Mouse (Mus musculus): ENCODE results near the gene Cyfip1. TPM values are rescaled to one million over a fixed set of nuclear protein-coding genes. Genes with fewer than 3 reads are reported as not detected.
A peak's percentile ranks its signal among the peaks of the same experiment; 100 is the strongest.

The Cyfip1 gene
- 100 to 1,000 TPM; 105 to 146 (median 123) TPM for total RNA-seq (2022)

GRCm38 (mm10) chr7:55841445-55841844 is at the start of gene Cyfip1:
Gene Cyfip1 (plus strand): TSS chr7:55841745.
- DNase-seq (ENCODE audit: low spot score in 2 of 2), result no peak

GRCm38 (mm10) chr7:55792280-55792679 is 49.3 kb upstream of the Cyfip1 start:
- peak; percentile 28 to 37 for DNase-seq (ENCODE audit: low spot score in 2 of 2)

GRCm38 (mm10) chr7:55793236-55793951 is 48.2 kb upstream of the Cyfip1 start:
- DNase-seq (ENCODE audit: low spot score in 2 of 2), result no peak

GRCm38 (mm10) chr7:55793952-55794603 is 47.5 kb upstream of the Cyfip1 start, which contains the start of gene Tubgcp5:
Gene Tubgcp5 (plus strand): TSS chr7:55794154.
- peak; percentile 97 to 98 for DNase-seq (ENCODE audit: low spot score in 2 of 2)

GRCm38 (mm10) chr7:55799981-55800380 is 41.6 kb upstream of the Cyfip1 start:
- no peak for DNase-seq (ENCODE audit: low spot score in 2 of 2)

- DNase-seq (ENCODE audit: low spot score in 2 of 2), result no peak
These were observed 31.6 kb upstream of the Cyfip1 start for GRCm38 (mm10) chr7:55809967-55810366.

- DNase-seq (ENCODE audit: low spot score in 2 of 2), result no peak
These were observed 17.1 kb upstream of the Cyfip1 start for GRCm38 (mm10) chr7:55824468-55824867.

- no peak for DNase-seq (ENCODE audit: low spot score in 2 of 2)
These were observed 14.0 kb upstream of the Cyfip1 start for GRCm38 (mm10) chr7:55827551-55827950.

- DNase-seq (ENCODE audit: low spot score in 2 of 2), result no peak
These were observed 4.7 kb upstream of the Cyfip1 start for GRCm38 (mm10) chr7:55836877-55837276.

- peak; percentile 81 to 83 for DNase-seq (ENCODE audit: low spot score in 2 of 2)
These were observed 495 bp downstream of the Cyfip1 start for GRCm38 (mm10) chr7:55841977-55842503.

- DNase-seq (ENCODE audit: low spot score in 2 of 2), result no peak
These were observed 1.1 kb downstream of the Cyfip1 start for GRCm38 (mm10) chr7:55842504-55843152.

GRCm38 (mm10) chr7:55846606-55847312 is 5.2 kb downstream of the Cyfip1 start:
- no peak for DNase-seq (ENCODE audit: low spot score in 2 of 2)

- DNase-seq (ENCODE audit: low spot score in 2 of 2), result peak; percentile 84 to 86
These were observed 8.5 kb downstream of the Cyfip1 start for GRCm38 (mm10) chr7:55849948-55850571.

GRCm38 (mm10) chr7:55852787-55853186 is 11.2 kb downstream of the Cyfip1 start:
- no peak for DNase-seq (ENCODE audit: low spot score in 2 of 2)

GRCm38 (mm10) chr7:55855597-55855996 is 14.1 kb downstream of the Cyfip1 start:
- no peak for DNase-seq (ENCODE audit: low spot score in 2 of 2)

- DNase-seq (ENCODE audit: low spot score in 2 of 2), result no peak
These were observed 15.2 kb downstream of the Cyfip1 start for GRCm38 (mm10) chr7:55856741-55857140.

- no peak for DNase-seq (ENCODE audit: low spot score in 2 of 2)
These were observed 16.2 kb downstream of the Cyfip1 start for GRCm38 (mm10) chr7:55857729-55858128.

- DNase-seq (ENCODE audit: low spot score in 2 of 2), result peak in 1 of 2 experiments; percentile 46
These were observed 17.4 kb downstream of the Cyfip1 start for GRCm38 (mm10) chr7:55858836-55859517.

- DNase-seq (ENCODE audit: low spot score in 2 of 2), result no peak
These were observed 17.9 kb downstream of the Cyfip1 start for GRCm38 (mm10) chr7:55859518-55859872.

- peak in 1 of 2 experiments; percentile 55 for DNase-seq (ENCODE audit: low spot score in 2 of 2)
These were observed 18.4 kb downstream of the Cyfip1 start for GRCm38 (mm10) chr7:55859956-55860355.
